Mouse (Mus musculus) monocyte, adult 5-6 weeks (primary cell): ENCODE measurements around the gene Ahrr. TPM values are rescaled to one million over a fixed set of nuclear protein-coding genes. Genes with fewer than 3 reads are reported as not detected.

Experiments
- total RNA-seq: library from RNA; stranded (forward); fragments of 200-1000, 200-491, 200-594 nt; gene quantifications from 3 replicates; pipeline ENCODE4 v1.2.3, GENCODE M21; 2017

Gene Ahrr
- total RNA-seq, 1 experiment from 2014 or later, result 0.48 TPM

Other genes starting within 250 kb of the Ahrr start
- gene Cep72, start 230.0 kb downstream of the Ahrr start, total RNA-seq, result 1.5 to 3.5 TPM (median 2.3 TPM) in 3 replicates
- not detected in 3 replicates for gene Slc9a3, start 170.9 kb downstream of the Ahrr start, total RNA-seq
- gene Exoc3, start 83.6 kb downstream of the Ahrr start, total RNA-seq, result 62.8 to 81.6 TPM (median 63.1 TPM) in 3 replicates
- gene Pdcd6, start 25.2 kb upstream of the Ahrr start, total RNA-seq, result 116 to 130 TPM (median 125 TPM) in 3 replicates
- gene Sdha, start 57.9 kb upstream of the Ahrr start, total RNA-seq, result 266 to 290 TPM (median 273 TPM) in 3 replicates
- 30.2 to 39.4 TPM (median 31.4 TPM) in 3 replicates for gene Ccdc127, start 58.0 kb upstream of the Ahrr start, total RNA-seq
- 0.19 TPM in 1 of 3 replicates, not detected in the others for gene Lrrc14b, start 71.7 kb upstream of the Ahrr start, total RNA-seq
- 0.11 to 1.3 TPM (median 0.87 TPM) in 3 replicates for gene Zfp72, start 98.5 kb upstream of the Ahrr start, total RNA-seq
- gene Ftl1-ps1, start 107.4 kb upstream of the Ahrr start, total RNA-seq, result 28.5 to 49.4 TPM (median 42.7 TPM) in 3 replicates
- gene Zfp825, start 201.7 kb upstream of the Ahrr start, total RNA-seq, result 6.8 to 14.9 TPM (median 14.5 TPM) in 3 replicates